Mouse (Mus musculus) brain, embryonic 14.5 days (tissue): ENCODE results near the gene Tnfrsf25. TPM values are rescaled to one million over a fixed set of nuclear protein-coding genes. Genes with fewer than 3 reads are reported as not detected.
A peak's percentile ranks its signal among the peaks of the same experiment; 100 is the strongest.

Source experiments
- DNase-seq: peaks from one replicate; pipeline ENCODE4 v3.0.0-alpha.2; 2011; ENCODE audit warnings: low read depth
- CTCF ChIP-seq: fragments of 200-500 bp; IDR thresholded peaks from 2 replicates; pipeline ENCODE4 v1.5.1; 2012; ENCODE audit warnings: inconsistent platforms, mild to moderate bottlenecking, moderate library complexity, borderline replicate concordance; ENCODE audit not compliant: insufficient read depth, insufficient read length; ENCODE audit errors: extremely low read depth
- POLR2A ChIP-seq: fragments of 200-500 bp; IDR thresholded peaks from 2 replicates; pipeline ENCODE4 v1.6.1; 2012; ENCODE audit warnings: mild to moderate bottlenecking, inconsistent platforms, borderline replicate concordance; ENCODE audit not compliant: poor library complexity, insufficient read depth, insufficient read length, severe bottlenecking; ENCODE audit errors: extremely low read depth
- polyA plus RNA-seq: library from polyadenylated mRNA; depleted of rRNA; stranded (reverse); fragments of >200 nt; gene quantifications from 2 replicates; pipeline ENCODE4 v1.2.3, GENCODE M21; 2012

Tnfrsf25 gene
- polyA plus RNA-seq, 1 experiment, result 4.4 TPM

DNA sequence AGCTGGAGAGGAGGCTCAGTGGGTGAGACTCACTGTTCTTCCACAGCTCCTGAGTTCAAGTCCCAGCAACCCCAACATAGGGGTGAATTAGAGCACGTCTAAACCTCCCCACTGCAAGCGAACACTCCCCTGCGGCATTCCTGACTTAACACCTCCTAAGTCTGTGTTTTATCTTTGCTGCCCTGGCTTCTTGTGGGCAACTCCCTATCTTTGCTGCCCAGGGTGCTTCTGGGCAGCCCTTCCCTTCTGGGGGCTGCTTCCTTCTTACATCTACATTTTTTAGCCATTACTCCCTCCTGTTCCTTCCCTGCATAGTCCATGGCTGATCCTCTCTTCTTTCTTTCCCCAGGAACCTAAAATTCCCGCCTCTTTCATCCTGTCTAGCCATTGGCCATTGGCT is 5.0 kb upstream of the Tnfrsf25 start:
- no peak for DNase-seq
- TF ChIP-seq CTCF (no peak), POLR2A (no peak)

DNA sequence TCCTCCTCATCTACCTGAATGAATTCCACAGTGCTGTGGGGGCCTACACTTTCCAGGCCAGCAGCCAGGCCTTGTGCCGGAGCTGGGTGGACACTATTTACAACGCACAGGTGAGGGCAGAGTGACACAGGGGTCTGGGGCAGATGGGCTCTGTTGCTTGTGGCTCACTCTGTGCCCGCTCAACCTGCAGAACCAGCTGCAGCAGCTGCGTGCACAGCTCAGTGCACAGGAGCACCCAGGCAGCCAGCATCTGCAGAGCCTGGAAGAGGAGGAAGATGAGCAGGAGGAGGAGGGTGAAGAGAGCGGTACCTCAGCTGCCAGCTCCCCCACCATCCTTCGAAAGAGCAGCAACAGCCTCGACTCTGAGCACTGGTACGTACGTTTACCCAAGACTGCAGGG is 3.4 kb upstream of the Tnfrsf25 start:
- DNase-seq, result no peak
- TF ChIP-seq CTCF (no peak), POLR2A (no peak)

DNA sequence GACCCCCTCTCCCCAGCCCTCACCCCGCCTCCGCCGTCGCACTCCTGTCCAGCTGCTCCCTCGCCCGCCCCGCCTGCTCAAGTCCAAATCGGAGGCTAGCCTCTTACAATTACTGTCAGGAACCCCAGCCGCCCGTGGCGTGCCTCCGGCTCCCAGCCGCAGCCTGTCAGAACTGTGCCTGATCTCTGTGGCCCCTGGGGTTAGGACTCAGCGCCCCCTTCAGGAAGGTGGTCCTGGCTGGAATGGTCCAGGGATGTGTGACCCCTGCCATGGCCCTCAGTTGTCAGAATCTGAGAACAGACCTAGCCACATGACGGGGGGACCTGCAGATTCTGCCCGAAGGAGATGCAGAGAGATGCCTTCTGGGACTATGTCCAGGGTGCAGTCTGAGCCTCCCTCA is 1.7 kb upstream of the Tnfrsf25 start:
- DNase-seq, result no peak
- no peak for TF ChIP-seq CTCF
- TF ChIP-seq POLR2A, result no peak

DNA sequence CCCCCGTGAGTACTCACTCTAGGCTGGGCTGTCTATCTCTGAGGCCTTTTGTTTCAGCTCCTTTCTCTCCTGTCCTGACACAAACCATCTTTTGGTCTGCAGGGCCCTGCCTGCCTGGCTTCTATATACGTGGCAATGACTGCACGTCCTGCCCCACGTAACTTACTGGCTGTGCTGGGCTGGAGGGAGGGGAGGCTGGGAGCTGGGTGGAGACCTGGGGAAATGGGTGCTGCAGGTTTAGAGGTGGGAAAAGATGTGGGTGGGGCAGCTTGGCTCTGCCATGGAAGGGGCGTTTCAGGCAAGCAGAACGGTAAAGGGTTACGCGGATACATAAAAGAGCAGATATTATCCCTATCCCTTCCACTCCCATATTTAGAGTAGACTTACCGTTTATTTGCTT is 1.8 kb downstream of the Tnfrsf25 start:
- TF ChIP-seq CTCF (no peak), POLR2A (no peak)
- DNase-seq, result no peak

DNA sequence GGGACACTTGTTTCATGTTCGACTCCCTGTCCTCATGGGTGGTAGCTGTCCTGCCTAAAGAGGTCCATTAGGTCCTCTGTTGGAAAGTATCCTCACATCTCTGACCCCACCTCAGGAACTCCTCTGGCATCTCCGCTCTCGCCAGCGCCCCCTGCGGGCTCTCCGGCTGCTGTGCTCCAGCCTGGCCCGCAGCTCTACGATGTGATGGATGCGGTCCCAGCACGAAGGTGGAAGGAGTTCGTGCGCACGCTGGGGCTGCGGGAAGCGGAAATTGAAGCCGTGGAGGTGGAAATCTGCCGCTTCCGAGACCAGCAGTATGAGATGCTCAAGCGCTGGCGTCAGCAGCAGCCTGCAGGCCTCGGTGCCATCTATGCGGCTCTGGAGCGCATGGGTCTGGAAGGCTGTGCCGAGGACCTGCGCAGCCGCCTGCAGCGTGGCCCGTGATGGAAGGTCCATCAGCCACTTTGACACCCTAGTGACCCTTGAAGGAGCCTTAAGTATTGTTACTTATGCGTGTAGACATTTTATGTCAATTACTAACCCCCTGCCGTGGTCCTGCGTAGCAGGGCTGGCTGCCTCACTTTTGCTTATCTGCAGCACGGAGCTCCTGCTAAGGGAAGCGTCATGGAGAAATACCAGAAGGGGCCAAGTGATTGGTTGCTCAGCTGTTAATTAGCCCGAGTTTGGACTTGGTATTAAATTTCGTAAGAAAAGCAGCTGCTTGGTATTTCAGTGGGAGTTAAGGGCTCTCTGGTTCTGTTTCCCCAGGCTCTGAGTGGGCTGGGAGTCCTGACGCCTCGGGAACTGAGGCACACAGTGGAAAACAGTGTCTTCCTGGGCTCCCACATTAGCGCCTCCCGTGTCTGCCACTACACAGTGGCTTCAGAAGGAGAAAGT is 3.9 kb downstream of the Tnfrsf25 start:
- DNase-seq, result no peak
- TF ChIP-seq CTCF, result peak; percentile 63; the same call in 1 of the 2 replicates
- no peak for TF ChIP-seq POLR2A

DNA sequence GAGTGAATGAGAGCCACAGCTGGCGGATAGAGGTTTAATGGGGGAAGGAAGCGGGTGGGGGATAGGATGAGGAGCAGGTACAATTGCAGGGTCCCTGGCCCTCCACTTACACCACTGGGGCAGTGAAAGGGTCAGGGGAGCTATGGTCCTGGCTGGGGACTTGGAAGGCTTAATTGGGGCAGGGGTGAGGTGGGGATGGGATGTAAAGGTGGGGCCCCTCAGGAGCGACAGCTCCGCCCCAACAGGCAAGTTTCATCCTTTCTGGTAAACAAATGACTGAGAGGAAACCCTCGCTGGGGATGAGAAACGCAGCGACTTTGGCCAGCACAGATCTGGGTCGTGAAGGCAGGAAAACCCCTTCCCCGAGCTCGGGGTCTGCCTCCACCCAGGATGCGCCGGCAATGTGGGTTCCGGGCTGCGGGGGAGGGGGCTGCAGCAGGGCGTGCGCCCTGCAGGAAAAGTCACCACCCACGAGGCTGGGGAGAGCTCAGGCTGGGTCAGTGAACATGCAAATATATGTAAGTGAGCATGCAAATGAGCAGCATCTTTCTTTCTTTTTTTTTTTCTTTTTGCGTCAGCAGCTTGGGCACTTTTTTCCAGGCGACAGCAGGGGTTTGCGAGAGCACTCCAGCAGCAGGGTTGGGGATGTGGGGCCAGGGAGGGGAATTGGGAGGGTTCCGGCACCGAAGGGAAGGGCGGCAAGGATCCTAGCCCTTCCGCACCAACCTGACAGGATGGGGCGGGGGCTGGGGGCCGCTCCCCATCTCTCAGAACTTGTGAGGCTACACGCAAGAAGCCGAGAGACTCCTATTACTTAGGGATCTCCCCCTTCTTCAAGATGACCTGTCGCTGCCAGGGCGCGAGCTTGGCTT is 4.8 kb downstream of the Tnfrsf25 start:
- TF ChIP-seq POLR2A (no peak), CTCF (no peak)
- no peak for DNase-seq

DNA sequence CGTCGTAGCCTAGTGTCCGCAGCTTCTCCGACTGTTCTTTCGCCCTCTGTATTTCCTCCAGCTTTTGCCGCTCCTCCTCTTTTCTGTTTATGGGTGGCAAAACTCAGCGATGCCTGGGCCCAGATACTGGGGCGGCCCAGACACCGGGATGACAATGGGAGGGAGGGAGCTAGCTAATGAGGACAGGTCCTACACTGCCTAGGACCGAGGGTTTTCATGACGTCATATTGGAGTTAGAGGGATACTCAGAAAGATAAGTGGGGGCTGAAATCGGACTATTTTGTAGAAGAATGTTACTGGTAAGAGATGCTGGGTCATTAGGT is 5.4 kb downstream of the Tnfrsf25 start:
- no peak for DNase-seq
- TF ChIP-seq POLR2A (no peak), CTCF (no peak)

DNA sequence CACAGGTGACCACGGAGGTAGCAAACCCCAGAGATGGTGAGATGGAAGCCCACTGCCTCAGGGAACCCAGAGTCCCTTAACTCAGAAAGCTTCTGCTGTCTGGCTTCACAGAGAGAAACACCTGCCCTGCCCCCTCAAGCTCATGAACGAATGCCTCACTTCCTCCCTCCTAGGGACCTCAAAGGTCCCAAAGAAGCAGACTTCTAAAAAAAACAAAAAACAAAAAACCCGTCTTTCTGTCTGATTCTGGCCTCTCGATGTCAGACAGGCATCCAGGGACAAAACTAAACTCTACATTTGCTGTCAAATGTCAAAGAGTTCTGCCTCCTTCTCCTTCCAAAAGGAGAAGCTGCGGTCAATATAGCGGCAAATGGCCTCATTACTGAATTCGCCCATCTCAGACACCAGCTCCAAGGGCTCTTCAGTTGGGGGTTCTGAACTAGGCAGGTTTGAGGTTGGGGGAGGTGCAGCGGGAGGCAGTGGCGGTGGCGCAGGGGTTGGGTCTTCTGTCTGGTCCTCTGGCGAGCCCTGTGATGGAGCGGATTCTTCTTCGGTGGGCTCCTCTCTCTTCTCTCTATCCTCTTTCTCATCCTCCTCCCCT is 8.7 kb downstream of the Tnfrsf25 start:
- DNase-seq, result no peak
- TF ChIP-seq POLR2A (no peak), CTCF (no peak)

DNA sequence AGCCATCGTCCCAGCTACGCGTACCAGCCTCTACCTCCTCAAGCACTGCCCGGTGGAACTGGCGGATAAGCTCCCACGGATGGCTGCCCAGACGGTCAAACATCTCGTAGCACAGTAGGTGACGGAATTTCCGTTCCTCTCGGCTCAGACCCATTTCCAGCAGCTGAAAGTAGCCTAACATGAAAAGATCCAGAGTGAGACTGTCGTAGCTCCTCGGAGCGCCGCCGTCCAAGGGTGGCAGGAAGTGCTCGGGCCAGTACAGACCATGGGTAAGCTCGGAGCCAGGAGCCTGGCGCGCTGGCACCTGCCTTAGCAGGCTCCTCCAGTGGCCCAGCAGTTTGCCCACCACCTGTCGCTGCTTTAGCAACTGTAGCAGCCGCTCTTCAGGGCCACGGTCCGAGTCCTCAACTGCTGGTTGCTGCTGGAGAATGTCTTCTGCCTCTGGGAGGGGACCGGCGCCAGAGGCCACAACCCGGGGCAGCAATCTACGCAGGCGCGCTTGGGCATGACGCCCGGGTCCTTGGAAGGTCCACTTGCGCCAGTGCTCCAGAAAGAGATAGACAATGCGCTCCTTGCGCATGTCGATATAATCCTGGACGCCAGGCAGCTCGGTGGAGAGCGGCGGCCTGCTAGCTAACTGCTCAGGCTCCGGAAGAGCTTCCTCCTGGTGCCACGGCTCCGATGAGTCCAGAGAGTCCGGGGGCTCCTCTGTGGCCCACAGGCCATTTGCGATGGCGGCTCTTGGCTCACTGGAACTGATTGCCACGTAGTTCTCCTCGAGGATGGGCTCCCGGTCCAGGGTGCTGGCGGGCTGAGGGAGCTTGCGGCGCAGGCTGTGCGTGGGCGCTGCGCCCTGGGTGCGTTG is 9.7 kb downstream of the Tnfrsf25 start:
- DNase-seq, result no peak
- TF ChIP-seq POLR2A, result no peak
- TF ChIP-seq CTCF, result no peak

DNA sequence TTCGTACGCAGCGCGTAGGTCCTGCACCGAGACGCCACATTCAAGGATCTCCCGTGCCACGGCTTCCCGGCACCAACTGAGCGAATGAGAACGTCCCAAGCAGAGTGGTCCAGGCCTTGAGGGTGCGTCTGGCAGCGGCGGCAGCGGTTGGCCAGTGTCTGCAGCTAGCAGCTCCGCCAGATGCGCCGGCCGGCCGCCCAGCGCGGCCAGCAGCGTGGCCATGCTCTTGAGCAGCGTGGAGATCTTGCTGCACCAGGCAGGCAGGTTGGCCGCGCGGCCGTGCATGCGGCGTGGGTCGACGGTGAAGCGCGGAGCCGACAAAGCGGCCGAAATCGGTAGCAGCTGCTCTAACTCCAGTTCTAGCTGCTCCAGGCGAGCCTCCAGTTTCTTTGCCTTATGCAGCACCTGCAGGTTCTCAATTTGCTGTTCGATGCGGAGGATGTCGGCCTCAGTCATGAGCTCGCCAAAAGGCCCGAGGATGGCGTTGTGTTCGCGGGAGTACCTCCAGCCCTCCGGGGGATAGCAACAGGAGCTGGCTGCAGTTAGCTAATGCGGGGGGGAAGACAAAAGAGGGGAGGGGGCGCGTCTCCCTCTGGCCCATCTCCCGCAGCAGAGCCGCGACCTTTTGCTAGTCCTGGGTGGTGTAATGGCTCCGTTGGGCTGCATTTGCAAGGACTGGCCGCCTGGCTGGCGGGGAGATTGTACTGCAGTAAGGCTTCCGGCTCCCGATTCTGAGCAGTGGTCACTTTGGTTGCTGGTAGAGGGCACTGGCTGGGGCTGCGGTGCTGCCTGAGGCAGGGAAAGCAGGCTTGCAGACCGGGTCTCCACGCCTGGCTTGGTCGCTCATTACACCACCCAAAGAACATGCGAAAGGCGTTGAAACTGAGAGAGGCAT is 10.5 kb downstream of the Tnfrsf25 start:
- TF ChIP-seq CTCF (no peak), POLR2A (no peak)
- DNase-seq, result no peak

DNA sequence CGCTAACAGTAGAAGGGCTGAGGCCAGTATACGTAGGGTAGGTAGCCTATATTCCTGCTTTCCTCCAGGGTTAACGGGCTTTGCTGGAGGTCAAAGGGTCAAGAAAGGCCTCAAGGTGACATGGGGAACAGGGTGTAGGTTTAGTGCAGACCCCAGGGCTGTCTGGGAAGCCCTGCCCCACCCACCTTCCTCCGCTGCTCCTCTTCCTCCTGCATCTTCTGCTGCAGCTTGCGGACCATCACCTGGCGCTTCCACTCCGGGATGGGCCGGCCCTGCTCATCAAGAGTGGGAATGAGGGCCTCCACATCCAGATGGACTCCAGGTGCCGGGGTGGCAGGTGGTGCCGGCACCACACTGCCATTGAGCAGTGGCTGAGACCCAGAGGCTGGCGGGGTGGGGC is 12.2 kb downstream of the Tnfrsf25 start:
- DNase-seq, result no peak
- no peak for TF ChIP-seq POLR2A
- TF ChIP-seq CTCF, result no peak

DNA sequence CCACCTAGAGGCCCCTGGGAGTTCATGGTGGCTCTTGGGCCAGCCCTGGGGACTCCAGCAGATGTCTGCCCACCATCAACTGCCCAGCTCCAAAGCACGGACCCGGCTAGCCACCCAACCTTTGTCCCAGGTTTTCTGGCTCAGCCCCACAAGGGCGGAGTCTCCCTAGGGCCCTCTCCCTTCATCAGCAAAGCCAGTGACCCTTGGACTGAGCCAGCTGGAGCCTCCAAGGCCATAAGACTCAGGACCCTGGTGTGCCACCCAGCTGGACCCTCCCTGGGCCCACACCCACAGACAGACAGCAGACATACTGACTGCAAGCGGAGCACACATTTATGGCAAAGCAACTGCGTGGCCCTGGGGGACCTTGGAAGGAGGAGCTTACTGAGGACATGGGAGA is 13.1 kb downstream of the Tnfrsf25 start:
- DNase-seq, result no peak
- TF ChIP-seq POLR2A (no peak), CTCF (no peak)

DNA sequence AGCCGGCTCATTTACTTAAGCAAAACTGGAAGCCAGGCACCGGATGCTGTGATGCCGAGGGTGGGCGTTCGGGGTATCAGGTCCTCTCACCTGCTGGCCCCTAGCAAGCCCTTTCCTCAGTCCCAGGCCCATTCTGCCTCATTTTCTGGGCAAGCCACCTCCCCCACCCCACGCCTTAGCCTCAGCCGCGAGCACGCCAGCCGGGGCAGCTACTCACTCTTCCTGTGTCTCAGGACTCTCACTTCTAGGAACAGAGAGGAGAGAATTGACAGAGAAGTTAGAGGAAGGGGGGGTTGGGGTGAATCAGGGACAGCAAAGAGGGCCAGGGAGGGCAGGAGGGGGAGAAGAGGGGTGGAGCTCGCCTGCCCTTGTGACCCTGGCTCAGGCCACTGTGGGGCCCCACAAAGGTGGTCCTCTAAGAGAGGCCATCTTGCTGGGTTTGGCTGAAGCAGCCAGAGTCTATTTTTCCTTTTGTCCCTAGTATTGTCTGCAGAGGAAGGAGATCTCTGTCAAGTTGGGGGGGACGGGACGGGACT is 13.7 kb downstream of the Tnfrsf25 start:
- no peak for DNase-seq
- TF ChIP-seq CTCF (no peak), POLR2A (no peak)
